Mouse (Mus musculus) megakaryocyte, embryonic 14.5 days (primary cell): ENCODE measurements around the gene Arhgef40.

Source experiments
- FLI1 ChIP-seq: IDR thresholded peaks from 2 replicates; pipeline ENCODE4 v1.6.1; 2012; ENCODE audit warnings: low read length, inconsistent platforms, mixed read lengths
- GATA1 ChIP-seq: IDR thresholded peaks from 3 replicates; pipeline ENCODE4 v1.6.1; 2012; ENCODE audit warnings: mixed read lengths, low read length, inconsistent platforms, borderline replicate concordance

DNA sequence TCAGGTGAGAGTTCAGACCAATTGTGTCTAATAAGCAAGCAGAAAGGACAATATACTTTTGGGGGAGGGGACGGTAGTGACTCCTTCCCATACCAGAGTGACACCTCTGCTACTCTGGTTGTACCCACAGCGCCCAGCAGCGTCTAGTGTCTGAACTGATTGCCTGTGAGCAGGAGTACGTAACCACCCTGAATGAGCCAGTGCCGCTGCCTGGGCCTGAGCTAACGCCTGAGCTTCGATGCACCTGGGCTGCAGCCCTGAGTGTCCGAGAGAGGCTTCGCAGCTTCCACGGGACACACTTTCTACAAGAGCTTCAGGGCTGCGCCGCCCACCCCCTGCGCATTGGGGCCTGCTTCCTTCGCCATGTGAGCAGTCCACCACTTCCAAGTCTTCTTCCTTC lies 13.0 kb downstream of the Arhgef40 start:
- TF ChIP-seq GATA1: no peak
- no peak for TF ChIP-seq FLI1
